ENCODE assay signal across 9 mouse cellular contexts in the genomic region with DNA sequence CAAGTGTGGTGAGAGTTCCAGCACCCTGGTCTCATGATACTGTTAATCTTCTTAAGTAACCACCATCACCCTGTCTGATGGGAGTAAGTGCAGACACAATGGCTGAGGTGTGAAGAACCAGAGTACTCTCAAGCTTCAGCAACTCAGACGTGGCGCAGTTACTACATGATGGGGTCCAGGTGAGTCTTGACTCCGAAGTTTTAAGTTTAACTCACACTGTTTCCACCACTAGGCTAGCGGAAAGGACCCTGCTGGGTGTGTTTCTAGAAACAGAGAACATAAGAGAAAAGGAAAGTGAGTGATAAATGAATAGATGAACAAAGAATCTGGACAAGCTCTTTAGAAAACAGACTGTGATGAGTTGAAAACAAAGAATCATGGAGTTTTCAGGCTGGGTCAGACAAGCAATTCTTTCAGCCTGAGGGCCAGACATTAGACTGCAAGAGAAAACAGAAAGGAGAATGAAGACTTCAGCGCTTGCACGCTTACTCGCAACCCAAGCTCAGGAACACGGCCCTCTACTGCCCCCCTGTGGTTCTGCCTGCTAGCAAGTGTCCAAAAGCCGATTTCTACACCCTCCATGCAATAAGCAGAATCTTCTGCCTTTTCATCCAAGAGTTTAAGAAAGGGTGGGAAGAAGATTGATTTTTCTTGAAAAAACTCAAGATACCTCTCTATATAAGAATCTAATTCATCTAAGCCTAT.
DNase-seq lines count a peak whose midpoint lies in the region; ATAC-seq and TF ChIP-seq lines count a peak whose summit lies in the region.
"Had no signal": no experiment of that assay in that cellular context is flagged by ENCODE, and none has a peak within 500 bp of the region (broad histone marks: within the 10 kb centered on the region; RNA-seq: fewer than 3 reads in every experiment).

No protein-coding gene starts in this region.

- 38% methylated on average over 9 of the region's 9 CpGs for WGBS in kidney, postnatal 0 days
- WGBS in liver, embryonic 11.5 days, result 48% methylated on average over 9 of the region's 9 CpGs

- no peak overlapping the region for H3K27ac ChIP-seq in kidney, postnatal 0 days
- no peak overlapping the region for H3K27ac ChIP-seq in liver, embryonic 11.5 days (ENCODE audit: low read depth, low read length)

- ATAC-seq in kidney, postnatal 0 days (replicated peaks; ENCODE audit: low FRiP score, low read depth), result no peak
- ATAC-seq in liver, embryonic 11.5 days (replicated peaks; ENCODE audit: low FRiP score), result no peak
- no peak for ATAC-seq in erythroblast, adult 5-6 weeks (replicated peaks; ENCODE audit: low FRiP score, poor library complexity, severe bottlenecking)

- no peak overlapping the region for H3K9ac ChIP-seq in kidney, postnatal 0 days (ENCODE audit: low read depth, low read length)
- H3K9ac ChIP-seq in liver, embryonic 11.5 days (ENCODE audit: low read depth, low read length), result no peak overlapping the region

- peak; percentile 76 for TF ChIP-seq CTCF in kidney, postnatal 0 days (IDR thresholded peaks at IDR 0.05; ENCODE audit: low read depth)

- H3K9me3 ChIP-seq in kidney, postnatal 0 days (replicated peaks; ENCODE audit: low read length), result no peaks in the 10 kb centered on the region
- no peaks in the 10 kb centered on the region for H3K9me3 ChIP-seq in liver, embryonic 11.5 days (ENCODE audit: control insufficient read depth, low read length)

- no peaks in the 10 kb centered on the region for H3K36me3 ChIP-seq in kidney, postnatal 0 days (ENCODE audit: insufficient read depth, low read length)
- no peaks in the 10 kb centered on the region for H3K36me3 ChIP-seq in liver, embryonic 11.5 days (ENCODE audit: control insufficient read depth, insufficient read depth, low read length)

- H3K4me2 ChIP-seq in kidney, postnatal 0 days (ENCODE audit: low read length), result no peak overlapping the region
- H3K4me2 ChIP-seq in liver, embryonic 11.5 days, result no peak overlapping the region

- H3K4me1 ChIP-seq in kidney, postnatal 0 days (replicated peaks; ENCODE audit: insufficient read depth, low read length), result no peaks in the 10 kb centered on the region
- no peaks in the 10 kb centered on the region for H3K4me1 ChIP-seq in liver, embryonic 11.5 days (replicated peaks; ENCODE audit: control insufficient read depth, insufficient read depth, low read length)

- peak; percentile 68 for DNase-seq in 3T3-L1 (ENCODE audit: low read depth, low spot score)
- peak; percentile 28 for DNase-seq in WW6 (ENCODE audit: low read depth, low spot score)
- peak; percentile 91 to 94 for DNase-seq in cerebellum, postnatal 14 days
- DNase-seq in frontal cortex, postnatal 36 days (ENCODE audit: low spot score in 2 of 2), result peak; percentile 89 to 92
- DNase-seq in kidney, postnatal 0 days (ENCODE audit: low spot score), result peak; percentile 75
- DNase-seq in liver, embryonic 11.5 days (ENCODE audit: low spot score), result peak; percentile 41
- peak; percentile 63 for DNase-seq in ovary, postnatal 36 days (ENCODE audit: low spot score)

- no peak overlapping the region for H3K4me3 ChIP-seq in kidney, postnatal 0 days (replicated peaks; ENCODE audit: low read depth, low read length)
- H3K4me3 ChIP-seq in liver, embryonic 11.5 days (ENCODE audit: low read depth, low read length), result no peak overlapping the region
- H3K4me3 ChIP-seq: erythroblast, embryonic 14.5 days had no signal

- no peaks in the 10 kb centered on the region for H3K27me3 ChIP-seq in kidney, postnatal 0 days (ENCODE audit: insufficient read depth, low read length)
- no peaks in the 10 kb centered on the region for H3K27me3 ChIP-seq in liver, embryonic 11.5 days (replicated peaks; ENCODE audit: control insufficient read depth, insufficient read depth, low read length)

Comparison
In these comparisons a context has a peak if more than half of its experiments do, and no peak if none do; other contexts are left out.
1. DNase-seq: peak in every context shown above with its lines; median percentile 92 in cerebellum, postnatal 14 days; 90 in frontal cortex, postnatal 36 days; 75 in kidney, postnatal 0 days; 68 in 3T3-L1; 63 in ovary, postnatal 36 days; 41 in liver, embryonic 11.5 days; 28 in WW6.